Mouse (Mus musculus): ENCODE results near the gene Lmod3. TPM values are rescaled to one million over a fixed set of nuclear protein-coding genes. Genes with fewer than 3 reads are reported as not detected.
A peak's percentile ranks its signal among the peaks of the same experiment; 100 is the strongest.

Gene Lmod3
- total RNA-seq, 2 experiments from 2014 or later: not detected

GRCm38 (mm10) chr6:97236088-97236487, 16.5 kb downstream of the Lmod3 start:
- H3K27ac ChIP-seq: no peak overlapping the region
- no peak for DNase-seq (ENCODE audit: low spot score in 2 of 2)
- TF ChIP-seq CTCF (conservative IDR thresholded peaks at IDR 0.05): no peak
- no peak overlapping the region for H3K4me3 ChIP-seq

- no peak overlapping the region for H3K4me3 ChIP-seq
- TF ChIP-seq CTCF (conservative IDR thresholded peaks at IDR 0.05): no peak
- no peak for DNase-seq (ENCODE audit: low spot score in 2 of 2)
Observed at GRCm38 (mm10) chr6:97234911-97235668, 17.5 kb downstream of the Lmod3 start.

GRCm38 (mm10) chr6:97227067-97227847, 25.3 kb downstream of the Lmod3 start:
- Histone ChIP-seq H3K4me3 (no peak overlapping the region), H3K27ac (no peak overlapping the region)
- no peak for TF ChIP-seq CTCF (conservative IDR thresholded peaks at IDR 0.05)
- no peak for DNase-seq (ENCODE audit: low spot score in 2 of 2)

More at GRCm38 (mm10) chr6:97234911-97235668, 17.5 kb downstream of the Lmod3 start:
- H3K27ac ChIP-seq: no peak overlapping the region

DNA sequence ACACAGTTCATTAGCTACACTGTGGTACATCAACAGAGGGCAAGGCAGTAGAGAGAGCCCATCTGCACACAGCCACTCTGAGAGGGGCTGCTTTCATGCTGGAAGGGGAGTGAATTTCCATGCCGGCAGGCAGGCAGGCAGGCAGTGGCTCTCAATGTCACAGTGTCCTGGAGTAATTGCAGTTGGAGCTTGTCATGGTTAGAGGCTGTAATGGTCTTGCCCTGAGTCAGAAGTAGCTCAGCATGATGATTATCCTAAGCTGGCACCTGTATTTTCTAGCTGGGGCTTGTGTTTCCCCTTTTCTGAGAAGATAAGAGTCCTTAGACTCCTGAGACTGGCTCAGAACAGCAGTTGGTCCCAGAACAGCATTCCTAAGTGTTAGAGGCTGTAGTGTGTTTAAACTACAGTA, 26.5 kb downstream of the Lmod3 start:
- no peak overlapping the region for H3K4me3 ChIP-seq
- H3K27ac ChIP-seq: no peak overlapping the region
- no peak for DNase-seq (ENCODE audit: low spot score in 2 of 2)
- no peak for TF ChIP-seq CTCF (conservative IDR thresholded peaks at IDR 0.05)

GRCm38 (mm10) chr6:97224505-97224904, 28.1 kb downstream of the Lmod3 start:
- DNase-seq (ENCODE audit: low spot score in 2 of 2): no peak
- H3K4me3 ChIP-seq: no peak overlapping the region
- no peak overlapping the region for H3K27ac ChIP-seq
- TF ChIP-seq CTCF (conservative IDR thresholded peaks at IDR 0.05): no peak

GRCm38 (mm10) chr6:97223566-97223965, 29.0 kb downstream of the Lmod3 start:
- no peak for TF ChIP-seq CTCF (conservative IDR thresholded peaks at IDR 0.05)
- H3K4me3 ChIP-seq: no peak overlapping the region
- DNase-seq (ENCODE audit: low spot score in 2 of 2): no peak
- H3K27ac ChIP-seq: no peak overlapping the region

DNA sequence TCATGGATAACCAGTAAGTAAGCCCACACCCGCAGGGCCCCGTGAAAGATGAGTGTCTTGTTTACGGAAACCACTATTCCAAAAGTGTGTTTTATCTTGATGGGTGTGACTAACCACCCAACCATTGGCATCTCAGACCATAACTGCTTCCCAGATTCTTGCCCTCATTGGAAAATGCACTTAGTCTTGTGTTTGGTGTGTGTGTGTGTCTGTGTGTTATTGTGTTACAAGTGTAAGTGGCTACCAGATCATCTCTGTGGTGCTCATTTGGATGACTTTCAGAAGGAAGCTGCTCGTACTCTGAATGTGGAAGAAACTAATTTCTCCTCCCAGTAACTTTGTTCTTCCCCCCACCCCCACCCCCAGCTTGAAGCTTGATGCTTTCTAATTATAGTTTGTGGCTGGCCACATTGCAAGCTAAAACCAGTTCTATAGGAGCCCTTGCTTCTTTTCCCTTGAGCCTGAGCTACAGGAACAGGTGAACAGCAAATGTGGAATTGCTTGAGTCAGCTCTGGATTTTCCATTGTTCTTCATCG, 29.6 kb downstream of the Lmod3 start:
- Histone ChIP-seq H3K4me3 (no peak overlapping the region), H3K27ac (no peak overlapping the region)
- no peak for TF ChIP-seq CTCF (conservative IDR thresholded peaks at IDR 0.05)
- DNase-seq (ENCODE audit: low spot score in 2 of 2): no peak

DNA sequence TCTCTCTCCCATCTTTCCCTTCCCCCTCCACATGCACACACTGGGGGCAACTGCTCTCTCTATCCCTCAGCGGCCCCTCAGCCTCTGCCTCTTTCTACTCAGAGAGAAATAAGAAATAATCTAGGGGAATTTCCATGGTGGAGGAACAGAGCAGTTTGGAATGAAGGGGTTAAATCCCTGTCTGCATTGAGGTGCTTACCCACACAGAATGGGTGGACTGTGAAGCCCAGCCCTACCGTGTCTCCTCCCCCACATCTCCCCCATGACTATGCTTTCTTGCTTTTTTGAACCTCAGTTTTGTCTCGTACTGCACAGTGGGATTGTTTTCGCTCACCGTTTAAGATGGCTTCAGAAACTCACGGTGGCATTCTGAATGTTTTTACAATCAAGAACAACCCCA, 30.2 kb downstream of the Lmod3 start:
- DNase-seq (ENCODE audit: low spot score in 2 of 2): no peak
- no peak for TF ChIP-seq CTCF (conservative IDR thresholded peaks at IDR 0.05)

DNA sequence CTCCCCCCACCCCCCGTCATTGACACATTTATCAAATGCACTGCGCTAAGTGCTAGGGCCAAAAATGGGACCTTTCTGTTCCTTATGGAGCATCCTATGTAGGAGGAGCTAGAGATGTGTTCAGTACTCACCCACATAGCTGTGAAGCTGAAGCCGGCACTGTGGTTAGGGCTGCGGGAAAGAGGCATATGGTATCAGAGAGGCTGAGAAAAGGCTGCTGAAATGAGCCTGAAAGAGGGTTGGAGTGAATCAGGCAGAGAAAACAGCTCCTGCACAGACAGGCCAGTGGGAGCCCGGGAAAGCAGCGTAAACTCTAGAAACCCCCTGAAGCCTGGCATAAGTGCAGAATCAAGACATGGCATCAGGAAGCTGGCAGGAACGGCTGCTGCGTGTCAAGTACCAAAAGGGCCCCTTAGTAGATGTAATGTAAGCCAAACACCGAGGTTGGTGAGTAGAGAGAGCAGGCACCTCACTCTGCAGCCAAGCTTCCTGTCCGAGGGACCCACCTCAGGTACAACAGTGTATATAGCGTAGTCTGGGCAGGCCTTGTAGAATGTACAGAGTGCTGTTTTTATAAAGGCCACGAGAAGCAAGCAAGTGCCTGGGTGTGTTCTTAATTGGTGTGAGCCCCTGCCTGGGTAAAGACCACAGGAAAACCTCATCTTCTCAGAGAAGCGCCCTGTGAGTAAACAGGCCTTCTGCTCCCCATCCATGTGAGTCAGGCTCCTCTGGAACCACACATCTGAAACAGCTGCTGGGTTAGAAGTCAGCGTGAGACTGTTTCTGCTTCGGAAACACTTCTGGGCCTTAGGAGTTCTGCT, 31.1 kb downstream of the Lmod3 start:
- H3K27ac ChIP-seq: peak overlapping the region; percentile 87
- H3K4me3 ChIP-seq: peak overlapping the region; percentile 3; the same call in 1 of the 2 replicates
- TF ChIP-seq CTCF (conservative IDR thresholded peaks at IDR 0.05): no peak
- DNase-seq (ENCODE audit: low spot score in 2 of 2): peak; percentile 65 to 84

More for the DNA sequence above, 30.2 kb downstream of the Lmod3 start:
- no peak overlapping the region for H3K4me3 ChIP-seq
- H3K27ac ChIP-seq: peak overlapping the region; percentile 87; the same call in 1 of the 2 replicates

- DNase-seq (ENCODE audit: low spot score in 2 of 2): no peak
- no peak for TF ChIP-seq CTCF (conservative IDR thresholded peaks at IDR 0.05)
- peak overlapping the region; percentile 87; the same call in 1 of the 2 replicates for H3K27ac ChIP-seq
- H3K4me3 ChIP-seq: no peak overlapping the region
Observed at GRCm38 (mm10) chr6:97220672-97221071, 31.9 kb downstream of the Lmod3 start.

- no peak for DNase-seq (ENCODE audit: low spot score in 2 of 2)
- TF ChIP-seq CTCF (conservative IDR thresholded peaks at IDR 0.05): no peak
- Histone ChIP-seq H3K27ac (no peak overlapping the region; the same call in 1 of the 2 replicates), H3K4me3 (no peak overlapping the region)
Observed at GRCm38 (mm10) chr6:97216154-97216821, 36.3 kb downstream of the Lmod3 start.

DNA sequence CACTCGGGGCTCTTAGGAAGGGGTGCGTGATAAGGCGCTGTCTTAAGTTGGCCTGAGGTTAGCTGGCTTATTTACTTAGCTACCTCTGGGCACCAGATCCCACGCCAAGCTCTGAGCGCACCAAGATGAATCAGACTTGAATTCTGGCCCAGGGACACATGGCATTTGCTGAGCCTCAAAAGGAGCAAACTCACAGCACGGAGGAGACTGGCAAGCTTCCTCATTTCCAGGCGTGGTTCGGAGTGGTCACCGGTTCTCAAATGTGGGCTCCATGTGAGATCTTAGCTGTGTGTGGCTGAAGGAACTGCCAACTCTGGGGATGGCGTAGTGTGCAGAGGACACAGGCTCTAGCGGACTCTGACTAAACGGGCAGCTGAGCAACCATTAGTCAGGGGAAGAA, 40.6 kb downstream of the Lmod3 start:
- peak overlapping the region; percentile 88 for H3K27ac ChIP-seq
- peak overlapping the region; percentile 98 for H3K4me3 ChIP-seq
- no peak for TF ChIP-seq CTCF (conservative IDR thresholded peaks at IDR 0.05)
- peak in 1 of 2 experiments; percentile 19 for DNase-seq (ENCODE audit: low spot score in 2 of 2)
